Mouse (Mus musculus): Measurements from ENCODE around the gene Nup98.

- TF ChIP-seq POLR2A (IDR thresholded peaks at IDR 0.05; ENCODE audit: extremely low read depth, insufficient read depth, low read length) (no peak), CTCF (IDR thresholded peaks at IDR 0.05; ENCODE audit: low read depth, low read length) (no peak)
Measured at GRCm38 (mm10) chr7:102117382-102117781, 92.6 kb downstream of the Nup98 start.
